Mouse (Mus musculus): ENCODE measurements around the gene Dock8.

DNA sequence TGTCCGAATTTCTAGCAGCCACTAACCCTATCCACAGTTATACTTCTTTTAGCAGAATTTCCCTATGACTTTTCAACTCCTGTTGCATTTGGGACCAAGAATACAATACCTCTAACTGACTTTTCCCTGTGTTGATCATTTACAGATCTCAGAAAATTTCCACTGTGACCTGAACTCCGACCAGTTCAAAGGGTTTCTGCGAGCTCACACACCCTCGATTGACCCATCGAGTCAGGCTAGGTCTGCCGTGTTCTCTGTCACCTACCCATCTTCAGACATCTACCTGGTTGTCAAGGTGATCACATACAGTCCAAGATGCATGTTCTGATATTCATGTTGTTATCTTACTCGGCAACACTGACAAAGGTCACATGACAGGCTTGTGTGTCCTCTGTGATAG, 90.4 kb downstream of the Dock8 start:
- TF ChIP-seq ZNF384 (IDR thresholded peaks at IDR 0.05; ENCODE audit: low read depth, low read length) (no peak), CHD2 (IDR thresholded peaks at IDR 0.05; ENCODE audit: low read depth, low read length) (no peak), ZC3H11A (IDR thresholded peaks at IDR 0.05; ENCODE audit: borderline replicate concordance, low read depth, low read length) (no peak), HCFC1 (IDR thresholded peaks at IDR 0.05; ENCODE audit: borderline replicate concordance, insufficient read depth, low read length) (no peak)

All from ES-E14 (cell line).